Mouse (Mus musculus) cerebellum, adult 8-10 months (tissue): ENCODE measurements around the gene 9230102O04Rik.

ENCODE experiments used
- DNase-seq: peaks from one replicate; pipeline ENCODE4 v3.0.0; 2022

The 9230102O04Rik gene

GRCm38 (mm10) chr2:9871141-9871716 is 18.1 kb downstream of the 9230102O04Rik start:
- no peak for DNase-seq

GRCm38 (mm10) chr2:9867092-9867825 is 22.1 kb downstream of the 9230102O04Rik start:
- no peak for DNase-seq

DNA sequence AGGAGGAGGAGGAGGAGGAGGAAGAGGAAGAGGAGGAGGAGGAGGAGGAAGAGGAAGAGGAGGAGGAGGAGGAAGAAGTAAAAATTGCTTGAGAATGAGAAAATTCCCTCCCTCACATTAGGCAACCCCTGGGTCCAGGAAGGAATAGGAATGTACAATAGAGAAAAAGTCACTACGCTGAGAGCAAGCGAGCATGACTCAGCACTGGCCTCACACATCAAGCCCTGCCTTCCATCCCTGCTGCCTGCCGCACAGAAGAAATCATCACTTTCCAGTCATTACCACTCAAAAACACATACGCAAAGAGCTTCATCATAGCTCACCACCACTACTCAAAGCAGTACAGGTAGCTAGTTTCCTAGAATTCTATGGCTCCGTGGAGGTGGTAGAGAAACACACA is 28.6 kb downstream of the 9230102O04Rik start:
- no peak for DNase-seq

DNA sequence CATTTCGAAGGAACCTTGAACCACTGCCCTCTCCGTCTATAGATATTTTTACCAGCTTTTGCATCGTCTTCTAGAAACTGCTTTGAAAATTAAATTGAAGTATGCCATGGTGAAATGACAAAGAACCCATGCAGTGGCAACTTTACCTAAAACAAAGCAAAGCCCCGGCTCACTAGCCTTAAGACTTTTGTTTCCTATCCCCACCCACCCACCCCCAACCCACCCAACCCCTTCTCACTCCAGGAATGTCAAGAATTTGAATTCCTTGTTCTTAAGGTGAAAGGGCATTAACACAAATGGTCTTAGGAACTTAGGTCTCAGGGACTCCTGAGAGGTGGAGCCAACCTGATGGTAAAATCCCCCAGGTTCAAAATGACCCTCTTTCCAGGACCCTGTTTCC is 33.5 kb downstream of the 9230102O04Rik start:
- no peak for DNase-seq

DNA sequence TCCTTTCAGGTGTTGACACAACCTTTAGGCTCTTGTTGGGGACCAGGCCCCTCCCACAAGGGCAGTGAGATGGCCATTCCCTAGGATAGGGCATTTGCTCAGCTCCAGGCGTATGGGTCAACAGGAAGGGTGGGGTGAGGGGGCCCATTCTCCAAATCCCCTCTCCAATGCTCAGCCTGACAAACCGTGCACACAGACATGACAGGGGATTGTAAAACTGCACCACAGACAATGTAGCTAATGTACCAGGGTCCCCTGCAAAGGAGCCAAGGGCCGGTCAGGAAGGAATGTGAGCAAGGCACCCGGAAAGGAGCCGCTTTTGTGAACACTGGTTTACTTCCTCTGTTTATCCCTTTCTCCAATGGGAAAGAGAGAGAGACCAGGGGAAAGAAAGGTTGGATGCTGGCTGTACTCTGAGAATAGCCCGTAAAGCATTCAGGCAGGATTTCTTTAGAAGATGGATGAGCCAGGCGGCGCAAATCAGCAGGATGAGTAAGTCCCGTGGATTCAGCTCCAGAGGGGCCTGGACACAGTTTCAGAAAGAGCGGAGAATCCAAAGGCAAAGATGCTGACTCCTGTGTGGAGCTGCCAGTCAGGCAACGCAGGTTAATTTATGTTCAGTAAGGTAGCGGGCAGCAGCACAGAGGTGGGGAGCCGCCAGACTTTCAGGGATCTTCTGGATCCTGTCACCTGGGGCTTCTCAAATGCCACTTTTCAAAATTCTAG is 36.3 kb downstream of the 9230102O04Rik start:
- DNase-seq = no peak

GRCm38 (mm10) chr2:9835195-9835594 is 54.1 kb downstream of the 9230102O04Rik start:
- DNase-seq = no peak

DNA sequence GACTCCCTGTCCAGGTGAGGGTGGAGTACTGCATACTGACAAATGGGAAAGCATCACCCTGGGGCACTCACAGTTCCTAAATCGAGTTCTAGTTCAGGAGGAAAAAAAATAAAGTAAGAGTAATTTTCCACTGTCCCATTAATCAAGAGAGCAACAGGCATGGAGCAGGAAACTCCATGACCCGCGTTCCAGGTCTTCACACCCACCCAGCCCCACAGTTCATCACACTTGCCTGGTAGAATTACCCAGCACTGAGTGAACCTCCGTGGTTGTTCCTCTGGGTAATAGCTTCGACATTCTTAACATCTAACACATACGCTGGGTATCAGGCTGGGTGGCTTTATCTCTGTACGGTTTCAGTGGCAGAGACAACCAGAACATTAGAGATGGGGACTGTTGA is 55.6 kb downstream of the 9230102O04Rik start:
- DNase-seq = no peak
